Mouse (Mus musculus) embryonic facial prominence, embryonic 15.5 days (tissue): Measurements from ENCODE around the gene Olah. TPM values are rescaled to one million over a fixed set of nuclear protein-coding genes. Genes with fewer than 3 reads are reported as not detected.

Source experiments
- ATAC-seq: fragments of 200-750 bp; cut with Nextera tagmentation; 2 replicates; pipeline ENCODE4 v1.8.0; 2017; ENCODE audit warnings: low read depth, moderate TSS enrichment; ENCODE audit not compliant: insufficient number of reproducible peaks, low FRiP score, low TSS enrichment
- H3K27ac ChIP-seq: fragments of 300-500 bp; sonication (generic); replicated peaks from 2 replicates; pipeline ENCODE4 v1.5.1; 2015; ENCODE audit warnings: mild to moderate bottlenecking, inconsistent platforms
- H3K27me3 ChIP-seq: fragments of 300-500 bp; sonication (generic); 2 replicates; pipeline ENCODE4 v1.6.1; 2015; ENCODE audit warnings: inconsistent platforms
- H3K36me3 ChIP-seq: fragments of 300-500 bp; sonication (generic); 2 replicates; pipeline ENCODE4 v1.6.1; 2015; ENCODE audit warnings: mild to moderate bottlenecking, inconsistent platforms
- H3K4me1 ChIP-seq: fragments of 300-500 bp; sonication (generic); 2 replicates; pipeline ENCODE4 v1.6.1; 2015; ENCODE audit warnings: inconsistent platforms
- H3K4me2 ChIP-seq: fragments of 300-500 bp; sonication (generic); replicated peaks from 2 replicates; pipeline ENCODE4 v1.6.1; 2015; ENCODE audit warnings: mild to moderate bottlenecking, inconsistent platforms
- H3K4me3 ChIP-seq: fragments of 300-500 bp; sonication (generic); replicated peaks from 2 replicates; pipeline ENCODE4 v1.5.1; 2015; ENCODE audit warnings: mild to moderate bottlenecking, inconsistent platforms
- H3K9ac ChIP-seq: fragments of 300-500 bp; sonication (generic); 2 replicates; pipeline ENCODE4 v1.6.1; 2015; ENCODE audit warnings: inconsistent platforms
- H3K9me3 ChIP-seq: fragments of 300-500 bp; sonication (generic); replicated peaks from 2 replicates; pipeline ENCODE4 v1.6.1; 2016; ENCODE audit warnings: inconsistent platforms
- WGBS: fragments of 180-500 bp; shearing (Covaris S2); methylation state at CpG from one replicate; pipeline ENCODE4 v1.1.7; 2015; 5-methylcytosine and 5-hydroxymethylcytosine counted together
- polyA plus RNA-seq: library from polyadenylated mRNA; unstranded; fragments of >200 nt; fragmentation: Nextera tagmentation; extraction: Ambion mirVana; gene quantifications from 2 replicates; pipeline ENCODE4 v1.2.1, GENCODE M21; 2015

The Olah gene
- polyA plus RNA-seq, 1 experiment from 2014 or later = 0.15 TPM

DNA sequence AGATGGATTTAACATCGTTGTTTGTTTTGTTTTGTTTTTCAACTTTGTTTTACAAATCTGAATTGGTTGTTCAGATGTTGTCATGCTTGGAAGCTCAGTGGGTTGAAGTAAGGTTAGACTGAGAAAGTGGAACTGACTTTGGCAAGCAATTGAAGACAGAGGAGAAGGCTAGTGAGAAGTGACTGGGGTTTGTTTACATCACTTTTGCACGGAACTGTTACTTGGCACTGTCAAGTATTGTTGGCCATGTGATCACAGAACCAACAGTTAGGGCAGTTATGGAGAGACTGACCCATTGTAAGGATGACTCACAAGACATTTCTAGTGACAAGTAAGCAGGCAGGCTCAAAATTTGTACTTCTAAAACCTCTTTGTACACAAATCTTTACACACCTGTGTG, 73.9 kb downstream of the Olah start:
- H3K9me3 ChIP-seq = no peaks in the 10 kb centered on the region
- H3K4me3 ChIP-seq = no peak overlapping the region
- WGBS = 86% methylated on average over 2 of the region's 2 CpGs
- H3K9ac ChIP-seq = no peak overlapping the region
- no peaks in the 10 kb centered on the region for H3K27me3 ChIP-seq
- no peak overlapping the region for H3K4me2 ChIP-seq
- no peak overlapping the region for H3K27ac ChIP-seq
- no peaks in the 10 kb centered on the region for H3K4me1 ChIP-seq
- H3K36me3 ChIP-seq = peaks cover 52% of the 10 kb centered on the region
- ATAC-seq = no peak

DNA sequence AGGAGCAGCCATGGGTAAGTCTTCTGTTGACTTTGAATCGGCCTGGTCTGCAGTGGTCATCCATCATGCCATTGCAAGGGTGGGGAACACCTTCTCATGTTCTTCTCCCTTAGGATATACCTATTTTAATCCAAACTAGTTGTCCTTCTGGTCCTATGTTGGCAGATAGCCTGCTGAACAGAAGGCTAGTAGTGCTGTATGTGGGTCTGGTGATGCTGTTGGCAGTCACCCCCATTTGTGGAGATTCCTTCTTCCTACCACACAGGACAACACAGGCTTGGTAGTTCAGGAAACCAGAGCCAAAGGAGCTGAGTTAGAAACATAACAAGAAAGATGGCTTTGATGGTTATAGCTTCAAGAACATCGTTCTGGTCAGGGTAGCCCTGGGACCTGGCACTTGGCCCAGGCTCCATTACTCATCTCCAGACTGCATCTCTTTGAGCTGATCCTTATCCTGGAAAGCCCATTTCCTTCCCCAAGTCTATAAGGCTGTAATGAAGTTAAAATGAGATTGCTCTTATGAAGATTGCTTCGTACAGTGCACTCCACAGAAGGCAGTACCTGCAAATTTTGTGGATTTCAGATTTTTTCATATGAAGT, 91.5 kb downstream of the Olah start:
- Histone ChIP-seq H3K36me3 (peaks cover 10% of the 10 kb centered on the region), H3K9ac (no peak overlapping the region), H3K27ac (no peak overlapping the region), H3K4me2 (no peak overlapping the region), H3K4me3 (no peak overlapping the region), H3K9me3 (no peaks in the 10 kb centered on the region), H3K27me3 (no peaks in the 10 kb centered on the region), H3K4me1 (no peaks in the 10 kb centered on the region)
- WGBS = 74% methylated on average over 3 of the region's 3 CpGs
- no peak for ATAC-seq

DNA sequence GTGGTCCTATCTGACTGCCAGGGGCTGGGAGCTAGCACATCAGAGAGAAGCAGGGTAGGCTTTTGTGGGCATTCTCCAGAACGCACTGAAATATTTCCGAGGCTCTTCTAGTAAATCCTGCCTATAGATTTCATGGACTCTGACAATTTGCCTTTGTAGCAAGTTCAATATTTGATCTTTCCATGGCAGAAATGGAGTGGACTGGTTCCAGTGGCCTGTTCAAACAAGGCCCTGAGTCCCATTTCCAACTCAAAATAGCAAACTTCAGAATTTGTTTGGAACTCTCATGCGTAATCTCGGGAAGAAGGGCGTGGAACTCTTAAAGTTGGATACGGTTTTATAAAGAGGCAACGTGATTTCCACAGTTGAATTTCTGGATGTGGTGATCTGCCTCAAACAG, 101.2 kb downstream of the Olah start:
- Histone ChIP-seq H3K27ac (no peak overlapping the region), H3K27me3 (no peaks in the 10 kb centered on the region), H3K36me3 (no peaks in the 10 kb centered on the region), H3K9ac (no peak overlapping the region), H3K9me3 (no peaks in the 10 kb centered on the region), H3K4me3 (no peak overlapping the region), H3K4me1 (no peaks in the 10 kb centered on the region), H3K4me2 (no peak overlapping the region)
- 74% methylated on average over 7 of the region's 7 CpGs for whole genome bisulfite sequencing
- ATAC-seq = no peak

DNA sequence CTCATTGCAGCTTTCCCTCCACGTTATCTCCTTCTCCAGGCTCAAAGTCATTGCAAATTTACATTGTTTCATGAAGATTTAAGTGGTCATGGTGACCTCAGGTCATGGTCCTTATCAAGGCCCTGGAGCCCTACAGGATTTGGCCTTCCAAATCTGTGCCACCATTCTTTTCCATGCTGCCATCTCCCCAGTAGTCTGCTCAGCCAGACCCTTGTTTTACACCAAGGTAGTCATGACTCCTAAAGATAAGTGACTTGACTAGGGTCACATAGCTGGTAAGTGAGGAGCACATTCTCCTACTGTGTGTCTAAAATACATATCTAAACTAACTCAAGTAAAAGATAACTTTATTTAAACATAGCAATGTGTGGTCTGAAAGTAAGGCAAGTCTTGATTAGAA, 104.8 kb downstream of the Olah start:
- H3K9ac ChIP-seq = no peak overlapping the region
- no peak overlapping the region for H3K4me3 ChIP-seq
- H3K27me3 ChIP-seq = no peaks in the 10 kb centered on the region
- H3K36me3 ChIP-seq = no peaks in the 10 kb centered on the region
- 94% methylated on average over 1 of the region's 1 CpGs for WGBS
- H3K27ac ChIP-seq = no peak overlapping the region
- H3K9me3 ChIP-seq = no peaks in the 10 kb centered on the region
- no peaks in the 10 kb centered on the region for H3K4me1 ChIP-seq
- no peak overlapping the region for H3K4me2 ChIP-seq
- ATAC-seq = no peak

Other genes starting within 250 kb of the Olah start
- gene Nmt2, start 113.0 kb downstream of the Olah start, polyA plus RNA-seq = 35.7 and 38.6 TPM in 2 replicates
- gene Rpp38, start 64.6 kb downstream of the Olah start, polyA plus RNA-seq = 19.5 and 22.1 TPM in 2 replicates
- 3.5 and 3.8 TPM in 2 replicates for gene Acbd7, start 61.0 kb downstream of the Olah start, polyA plus RNA-seq
- gene Meig1, start 25.4 kb upstream of the Olah start, polyA plus RNA-seq = 27.9 and 54.5 TPM in 2 replicates
- 7.7 and 9.4 TPM in 2 replicates for gene Dclre1c, start 26.9 kb upstream of the Olah start, polyA plus RNA-seq
- 11.4 and 12.1 TPM in 2 replicates for gene Suv39h2, start 77.8 kb upstream of the Olah start, polyA plus RNA-seq
- 4.0 and 4.1 TPM in 2 replicates for gene Gm45902, start 115.6 kb upstream of the Olah start, polyA plus RNA-seq
- 86.8 and 87.6 TPM in 2 replicates for gene Hspa14, start 115.6 kb upstream of the Olah start, polyA plus RNA-seq
- gene Cdnf, start 115.8 kb upstream of the Olah start, polyA plus RNA-seq = 0.15 and 0.20 TPM in 2 replicates
- gene Fam107b, start 173.3 kb upstream of the Olah start, polyA plus RNA-seq = 34.8 and 42.7 TPM in 2 replicates